Mouse (Mus musculus) c-Kit-negative CD71-positive TER-119-positive erythroid progenitor cells, embryonic 14.5 days (primary cell): ENCODE measurements around the gene F10.

Source experiments
- DNase-seq: peaks from one replicate; pipeline ENCODE4 v3.0.0-alpha.2; 2013; ENCODE audit warnings: low read depth, low spot score

The F10 gene

GRCm38 (mm10) chr8:13037015-13037414, at the start of gene F10:
F10 (plus strand) TSS chr8:13037308.
- DNase-seq: no peak

- DNase-seq: no peak
Measured at GRCm38 (mm10) chr8:12987571-12987970, 49.5 kb upstream of the F10 start.

- no peak for DNase-seq
Measured at GRCm38 (mm10) chr8:12988722-12989430, 48.2 kb upstream of the F10 start.

DNA sequence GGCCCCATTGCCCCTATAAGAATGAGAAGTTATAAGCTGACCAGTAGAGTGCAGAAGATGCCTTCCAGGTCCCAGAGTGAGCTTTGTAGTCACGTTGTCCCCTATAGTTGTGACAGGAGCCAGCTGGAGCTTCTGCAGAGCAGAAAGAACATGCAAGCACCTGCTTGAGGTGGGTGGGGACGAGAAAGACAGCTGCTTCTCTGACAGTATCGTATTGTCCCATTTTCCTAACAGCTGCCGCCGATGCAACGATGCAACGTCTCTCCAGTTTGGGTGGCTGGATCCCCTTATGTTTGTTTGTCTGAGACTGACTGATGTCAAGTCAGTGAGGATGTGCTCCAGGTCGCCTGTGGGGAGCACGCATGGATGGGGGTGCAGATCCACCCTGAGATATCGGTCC, 45.7 kb upstream of the F10 start:
- DNase-seq: no peak

- no peak for DNase-seq
Measured at GRCm38 (mm10) chr8:12994468-12994867, 42.6 kb upstream of the F10 start.

- no peak for DNase-seq
Measured at GRCm38 (mm10) chr8:12995481-12995880, 41.6 kb upstream of the F10 start.

DNA sequence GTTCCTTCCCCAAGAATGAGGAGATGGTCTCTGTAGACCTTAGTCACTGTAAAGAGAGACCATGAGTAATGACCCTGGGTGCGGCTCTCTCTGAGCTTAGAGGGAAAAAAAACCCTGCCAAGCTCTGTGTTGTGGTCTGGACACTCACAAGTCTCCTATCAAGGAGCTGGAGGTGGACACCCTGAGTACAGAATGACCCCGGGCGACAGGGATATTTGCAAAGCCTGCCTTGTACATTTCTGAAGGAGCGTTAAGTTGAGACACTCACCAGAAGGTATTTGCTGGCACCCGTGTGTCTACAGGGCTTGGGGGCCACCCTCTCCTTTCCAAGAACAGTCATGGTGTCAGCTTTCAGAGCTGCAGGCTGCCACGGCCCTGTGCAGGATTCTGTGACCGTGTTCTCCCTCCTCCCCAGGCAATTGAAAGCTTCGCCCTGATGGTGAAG, 40.3 kb upstream of the F10 start:
- DNase-seq: no peak

- no peak for DNase-seq
Measured at GRCm38 (mm10) chr8:12998331-12998730, 38.8 kb upstream of the F10 start.

DNA sequence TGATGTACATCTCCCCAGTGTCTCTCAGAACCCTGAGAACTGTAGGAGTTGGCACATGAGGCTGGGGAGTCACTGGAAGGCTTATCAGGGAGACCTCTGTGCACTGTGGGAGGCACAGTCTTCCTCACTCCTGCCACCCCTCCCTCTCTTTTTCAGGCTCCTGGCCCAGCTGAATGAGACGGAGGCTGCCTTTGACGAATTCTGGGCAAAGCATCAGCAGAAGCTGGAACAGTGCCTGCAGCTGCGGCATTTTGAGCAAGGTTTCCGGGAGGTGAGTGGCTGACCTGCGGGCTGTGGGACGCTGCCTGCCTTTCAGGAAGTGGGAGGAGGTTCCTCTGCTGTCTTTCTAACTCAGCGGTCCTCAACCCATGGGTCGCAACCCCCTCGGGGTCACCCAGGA, 37.3 kb upstream of the F10 start:
- DNase-seq: no peak

DNA sequence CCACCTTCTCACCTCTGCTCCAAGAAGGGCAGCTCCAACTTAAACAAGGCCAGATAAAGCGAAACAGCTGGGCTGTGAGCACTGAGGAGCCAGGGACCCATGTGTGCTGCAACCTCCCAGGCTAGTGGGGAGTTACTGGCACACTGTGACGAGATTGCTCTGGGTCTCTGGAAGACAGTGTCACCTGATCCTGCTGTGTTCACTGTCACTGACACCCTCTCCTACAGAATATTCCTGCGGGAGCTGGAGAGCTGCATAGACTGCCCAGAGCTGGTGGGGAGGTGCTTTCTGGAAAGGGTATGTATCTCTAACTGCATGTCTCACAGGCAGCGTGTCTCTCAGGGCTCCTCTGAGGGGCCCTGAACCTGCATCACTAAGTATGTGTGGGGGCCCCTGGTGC, 29.6 kb upstream of the F10 start:
- no peak for DNase-seq

GRCm38 (mm10) chr8:13010313-13010712, 26.8 kb upstream of the F10 start:
- DNase-seq: no peak

DNA sequence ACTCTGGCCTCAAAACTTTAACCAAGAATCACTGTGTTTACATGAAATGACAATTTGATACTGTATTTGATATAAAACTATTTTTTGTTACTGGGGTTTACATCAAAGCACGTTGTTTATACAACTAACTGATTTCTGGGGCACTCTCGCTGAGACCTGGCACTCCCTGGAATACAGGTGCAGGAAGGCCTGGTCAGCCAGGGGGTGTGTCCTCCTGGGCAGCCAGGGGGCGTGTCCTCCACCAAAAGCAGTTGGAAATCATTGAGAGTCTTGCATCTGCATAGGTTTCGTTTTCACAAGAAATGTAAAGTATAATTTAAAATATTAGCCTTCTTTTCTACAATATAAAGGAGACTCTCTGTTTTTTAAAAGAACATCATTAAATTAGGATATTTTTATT, 17.5 kb upstream of the F10 start:
- DNase-seq: no peak

GRCm38 (mm10) chr8:13021830-13022229, 15.3 kb upstream of the F10 start:
- DNase-seq: no peak

- no peak for DNase-seq
Measured at GRCm38 (mm10) chr8:13025487-13026224, 11.5 kb upstream of the F10 start, which contains the start of gene F7. F7 (plus strand) TSS chr8:13026034.

DNA sequence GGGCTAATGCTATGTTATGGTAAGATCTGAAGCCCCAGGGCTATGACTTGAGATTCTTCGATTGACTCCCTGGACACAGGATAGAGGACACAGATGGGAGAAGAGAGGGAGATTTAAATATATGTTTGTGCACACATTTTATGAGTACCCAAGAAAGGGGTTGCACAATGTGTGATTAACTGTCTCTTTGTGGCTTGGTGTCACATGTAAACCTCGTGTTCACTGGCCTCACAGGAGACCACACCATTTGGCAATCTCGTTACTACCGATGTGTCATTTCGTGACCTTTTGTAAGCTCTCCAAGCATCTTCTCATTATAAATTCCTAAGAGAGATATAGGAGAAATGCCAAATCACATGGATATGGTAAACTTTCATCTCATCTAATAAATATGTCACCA, 9.5 kb upstream of the F10 start:
- DNase-seq: no peak

- no peak for DNase-seq
Measured at GRCm38 (mm10) chr8:13028482-13028881, 8.6 kb upstream of the F10 start.

GRCm38 (mm10) chr8:13036346-13036812, 729 bp upstream of the F10 start:
- no peak for DNase-seq

- no peak for DNase-seq
Measured at GRCm38 (mm10) chr8:13037569-13037968, 461 bp downstream of the F10 start.

DNA sequence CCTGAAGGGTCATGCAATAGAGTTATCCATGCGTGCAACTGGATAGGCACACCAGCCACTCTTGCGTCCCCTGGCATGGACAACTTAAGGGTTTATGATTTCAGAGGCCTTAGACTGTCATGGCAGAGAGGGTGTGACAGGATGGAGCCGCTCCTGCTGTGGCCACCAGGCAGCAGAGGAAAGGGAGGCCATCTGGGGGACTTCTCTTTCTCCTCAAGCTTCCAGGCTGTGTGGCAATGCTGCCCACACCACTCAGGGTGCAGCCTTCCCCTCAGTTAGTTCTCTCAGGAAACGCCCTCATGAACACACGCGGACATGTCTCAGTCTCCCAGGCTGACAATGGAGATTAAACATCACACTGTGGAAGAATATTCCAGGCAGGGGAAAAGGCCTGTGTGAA, 1.9 kb downstream of the F10 start:
- DNase-seq: no peak

DNA sequence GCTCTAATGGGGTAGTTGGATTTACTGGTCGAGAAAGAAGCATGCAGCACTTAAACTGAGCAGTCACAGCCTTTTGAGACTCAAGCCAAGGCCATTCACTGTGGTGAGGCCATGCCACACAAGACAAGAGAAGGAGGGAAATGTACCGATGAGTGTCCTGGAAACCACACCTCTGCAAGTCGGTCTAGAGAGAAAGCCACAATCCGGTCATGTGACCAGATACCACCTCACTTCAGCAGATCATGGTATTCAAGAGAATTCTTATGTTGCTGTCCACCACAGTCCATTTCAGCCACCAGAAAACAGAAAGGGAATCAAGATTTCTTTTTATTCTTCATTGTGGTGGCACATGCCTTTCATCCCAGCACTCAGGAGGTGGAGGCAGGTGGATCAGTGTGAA, 4.4 kb downstream of the F10 start:
- no peak for DNase-seq

DNA sequence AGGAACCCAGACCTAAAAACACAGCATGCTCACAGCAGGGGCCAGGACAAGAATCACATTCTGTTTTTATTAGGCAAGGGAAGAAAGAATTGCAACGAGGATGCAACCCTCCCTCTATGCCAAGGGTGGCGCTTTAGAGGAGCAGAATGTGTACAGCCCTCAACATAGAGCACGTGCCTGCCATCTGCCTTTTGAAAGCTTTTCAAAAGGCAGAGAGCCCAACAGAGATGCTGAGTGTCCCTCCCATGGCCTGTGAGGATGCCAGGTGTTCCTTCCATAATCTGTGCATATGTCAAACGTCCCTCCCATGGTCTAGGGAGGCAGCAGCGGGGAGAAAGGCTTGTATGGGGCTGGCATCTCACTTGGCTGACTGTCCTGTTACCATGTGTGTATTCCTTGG, 10.5 kb downstream of the F10 start:
- DNase-seq: no peak

DNA sequence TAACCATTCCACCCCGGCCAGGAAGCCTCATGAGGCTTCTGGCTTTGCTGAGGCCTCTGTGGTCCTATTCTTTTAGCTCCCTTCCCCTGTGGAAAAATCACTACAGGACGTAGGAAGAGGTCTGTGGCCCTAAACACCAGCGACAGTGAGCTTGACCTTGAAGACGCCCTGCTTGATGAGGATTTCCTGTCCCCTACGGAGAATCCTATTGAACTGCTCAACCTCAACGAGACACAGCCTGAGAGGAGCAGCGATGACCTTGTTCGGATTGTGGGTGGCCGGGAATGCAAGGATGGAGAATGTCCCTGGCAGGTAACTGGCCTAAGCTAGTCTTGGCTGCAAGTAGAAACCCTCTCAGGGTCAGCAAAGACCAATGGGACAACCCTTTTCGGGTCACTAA, 13.4 kb downstream of the F10 start:
- no peak for DNase-seq

GRCm38 (mm10) chr8:13057351-13057750, 20.2 kb downstream of the F10 start:
- DNase-seq: no peak
